Mouse (Mus musculus) C2C12 (cell line): Measurements from ENCODE around the gene Ifi35.

Experiments used
- CTCF ChIP-seq: IDR thresholded peaks from one replicate; pipeline ENCODE4 v1.5.1; 2011; ENCODE audit not compliant: control insufficient read depth, insufficient read depth, insufficient read length
- MAX ChIP-seq: IDR thresholded peaks from one replicate; pipeline ENCODE4 v1.6.1; 2011; ENCODE audit warnings: mild to moderate bottlenecking, control low read depth
- MYOG ChIP-seq: IDR thresholded peaks from one replicate; pipeline ENCODE4 v1.6.1; 2011; ENCODE audit not compliant: control insufficient read depth, insufficient read length; ENCODE audit errors: extremely low read depth

- TF ChIP-seq CTCF = peak; percentile 7
- TF ChIP-seq MAX = peak; percentile 34
- TF ChIP-seq MYOG = no peak
Observed at GRCm38 (mm10) chr11:101465101-101465868, 17.1 kb downstream of the Ifi35 start.
